Mouse (Mus musculus): ENCODE measurements around the gene Mapkbp1. TPM values are rescaled to one million over a fixed set of nuclear protein-coding genes. Genes with fewer than 3 reads are reported as not detected.
A peak's percentile ranks its signal among the peaks of the same experiment; 100 is the strongest.

Gene Mapkbp1
- polyA plus RNA-seq, 2 experiments = 0.15 to 1.1 TPM

DNA sequence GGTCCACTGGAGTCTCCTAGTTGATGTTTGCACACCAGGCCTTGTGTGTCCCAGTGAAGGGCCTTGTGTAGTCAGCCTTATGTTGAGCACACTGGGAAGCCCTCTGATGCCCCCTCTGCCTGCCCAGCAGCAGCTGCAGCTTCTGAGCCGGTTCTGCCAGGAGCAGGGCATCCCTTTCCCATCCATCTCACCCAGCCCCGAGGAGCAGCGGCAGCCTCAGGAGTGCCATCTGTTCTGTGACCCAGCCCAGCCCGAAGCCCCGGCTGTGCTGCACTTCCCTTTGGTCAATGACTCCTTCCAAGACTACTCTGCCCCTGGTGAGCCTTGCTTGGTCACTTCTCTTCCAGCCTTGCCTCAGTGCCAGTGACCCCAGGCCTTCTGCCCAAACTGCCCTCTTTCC is 68.5 kb downstream of the Mapkbp1 start:
- no peaks in the 10 kb centered on the region for H3K9me3 ChIP-seq (ENCODE audit: control insufficient read depth, low read length)
- H3K4me1 ChIP-seq (replicated peaks; ENCODE audit: control insufficient read depth in 2 of 2, insufficient read depth in 2 of 2, low read length in 1 of 2) = no peaks in the 10 kb centered on the region
- no peak for DNase-seq (ENCODE audit: low read depth in 3 of 3, low spot score in 3 of 3)
- H3K27ac ChIP-seq = no peak overlapping the region
- no peak for ATAC-seq (ENCODE audit: insufficient read depth)
- no peaks in the 10 kb centered on the region for H3K27me3 ChIP-seq (ENCODE audit: control insufficient read depth, insufficient read depth, low read length)
- WGBS (ENCODE audit: insufficient replicate concordance) = 80% methylated on average over 5 of the region's 5 CpGs
- H3K4me3 ChIP-seq (ENCODE audit: insufficient read depth in 1 of 2, low read depth in 2 of 2, low read length in 2 of 2) = no peak overlapping the region
- TF ChIP-seq EP300 (IDR thresholded peaks at IDR 0.05; ENCODE audit: low read depth) (no peak), CTCF (IDR thresholded peaks at IDR 0.05; ENCODE audit: low read depth) (no peak)
- H3K36me3 ChIP-seq (replicated peaks; ENCODE audit: control insufficient read depth, insufficient read depth, low read depth) = no peaks in the 10 kb centered on the region
- H3K4me2 ChIP-seq (ENCODE audit: low read depth) = no peak overlapping the region
- no peak overlapping the region for H3K9ac ChIP-seq (replicated peaks)

DNA sequence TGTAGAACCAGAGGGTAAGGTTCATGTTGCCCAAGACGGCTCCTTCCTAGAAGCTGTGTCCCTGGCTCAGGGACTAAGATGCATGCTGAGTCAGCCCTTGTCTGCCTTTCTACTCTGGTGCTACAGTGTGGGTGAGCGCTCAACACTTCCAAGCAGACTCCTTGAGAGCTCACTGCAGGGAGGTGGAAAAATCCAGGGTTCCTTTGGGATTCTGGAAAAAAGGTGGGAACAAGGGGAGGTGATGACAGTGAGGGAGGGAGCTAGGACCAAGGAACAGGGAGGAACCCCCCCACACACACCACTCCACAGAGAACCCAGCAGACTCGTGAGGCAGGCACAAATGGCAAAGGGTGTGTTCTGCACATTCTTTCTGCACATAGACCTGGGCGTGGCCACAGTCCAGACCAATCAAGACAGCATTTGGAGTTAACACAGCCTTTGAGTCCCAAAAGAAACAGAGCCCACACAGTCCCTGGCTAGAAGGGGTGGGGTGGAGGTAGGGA is 71.7 kb downstream of the Mapkbp1 start:
- Histone ChIP-seq H3K4me1 (replicated peaks; ENCODE audit: control insufficient read depth in 2 of 2, insufficient read depth in 2 of 2, low read length in 1 of 2) (no peaks in the 10 kb centered on the region), H3K9ac (replicated peaks) (no peak overlapping the region), H3K4me2 (ENCODE audit: low read depth) (no peak overlapping the region), H3K4me3 (ENCODE audit: insufficient read depth in 1 of 2, low read depth in 2 of 2, low read length in 2 of 2) (no peak overlapping the region), H3K27ac (no peak overlapping the region), H3K36me3 (replicated peaks; ENCODE audit: control insufficient read depth, insufficient read depth, low read depth) (no peaks in the 10 kb centered on the region), H3K9me3 (ENCODE audit: control insufficient read depth, low read length) (no peaks in the 10 kb centered on the region), H3K27me3 (ENCODE audit: control insufficient read depth, insufficient read depth, low read length) (no peaks in the 10 kb centered on the region)
- DNase-seq (ENCODE audit: low read depth in 3 of 3, low spot score in 3 of 3) (no peak), ATAC-seq (ENCODE audit: insufficient read depth) (peak; percentile 33; the same call in 1 of the 2 replicates)
- TF ChIP-seq EP300 (IDR thresholded peaks at IDR 0.05; ENCODE audit: low read depth) (no peak), CTCF (IDR thresholded peaks at IDR 0.05; ENCODE audit: low read depth) (no peak)
- 41% methylated on average over 4 of the region's 4 CpGs for WGBS (ENCODE audit: insufficient replicate concordance)

DNA sequence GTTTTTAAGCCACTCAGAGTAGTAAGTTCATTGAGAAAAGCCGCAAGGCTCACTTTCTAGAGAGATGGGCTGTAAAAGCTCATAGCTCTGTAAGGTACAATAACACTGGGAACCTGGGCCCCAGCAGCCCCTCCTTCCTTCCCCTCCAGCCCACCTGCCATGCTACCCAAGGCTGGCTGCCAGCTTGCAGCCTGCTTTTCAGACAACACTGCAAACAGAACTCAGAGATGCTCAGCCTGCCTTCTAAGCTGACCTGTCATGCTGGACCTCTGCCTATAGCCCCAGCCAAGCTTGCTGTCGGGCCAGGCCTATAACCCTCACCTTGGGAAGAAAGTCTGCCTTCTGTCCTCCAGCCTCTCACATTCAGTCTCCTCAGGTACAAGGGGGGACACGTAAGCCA is 72.2 kb downstream of the Mapkbp1 start:
- Histone ChIP-seq H3K27ac (no peak overlapping the region), H3K27me3 (ENCODE audit: control insufficient read depth, insufficient read depth, low read length) (no peaks in the 10 kb centered on the region), H3K4me3 (ENCODE audit: insufficient read depth in 1 of 2, low read depth in 2 of 2, low read length in 2 of 2) (no peak overlapping the region), H3K9ac (replicated peaks) (no peak overlapping the region), H3K9me3 (ENCODE audit: control insufficient read depth, low read length) (no peaks in the 10 kb centered on the region), H3K4me1 (replicated peaks; ENCODE audit: control insufficient read depth in 2 of 2, insufficient read depth in 2 of 2, low read length in 1 of 2) (no peaks in the 10 kb centered on the region), H3K4me2 (ENCODE audit: low read depth) (no peak overlapping the region), H3K36me3 (replicated peaks; ENCODE audit: control insufficient read depth, insufficient read depth, low read depth) (no peaks in the 10 kb centered on the region)
- DNase-seq (ENCODE audit: low read depth in 3 of 3, low spot score in 3 of 3) = no peak
- 59% methylated on average over 3 of the region's 3 CpGs for WGBS (ENCODE audit: insufficient replicate concordance)
- ATAC-seq (ENCODE audit: insufficient read depth) = no peak
- no peak for TF ChIP-seq EP300 (IDR thresholded peaks at IDR 0.05; ENCODE audit: low read depth)
- TF ChIP-seq CTCF (IDR thresholded peaks at IDR 0.05; ENCODE audit: low read depth) = no peak

DNA sequence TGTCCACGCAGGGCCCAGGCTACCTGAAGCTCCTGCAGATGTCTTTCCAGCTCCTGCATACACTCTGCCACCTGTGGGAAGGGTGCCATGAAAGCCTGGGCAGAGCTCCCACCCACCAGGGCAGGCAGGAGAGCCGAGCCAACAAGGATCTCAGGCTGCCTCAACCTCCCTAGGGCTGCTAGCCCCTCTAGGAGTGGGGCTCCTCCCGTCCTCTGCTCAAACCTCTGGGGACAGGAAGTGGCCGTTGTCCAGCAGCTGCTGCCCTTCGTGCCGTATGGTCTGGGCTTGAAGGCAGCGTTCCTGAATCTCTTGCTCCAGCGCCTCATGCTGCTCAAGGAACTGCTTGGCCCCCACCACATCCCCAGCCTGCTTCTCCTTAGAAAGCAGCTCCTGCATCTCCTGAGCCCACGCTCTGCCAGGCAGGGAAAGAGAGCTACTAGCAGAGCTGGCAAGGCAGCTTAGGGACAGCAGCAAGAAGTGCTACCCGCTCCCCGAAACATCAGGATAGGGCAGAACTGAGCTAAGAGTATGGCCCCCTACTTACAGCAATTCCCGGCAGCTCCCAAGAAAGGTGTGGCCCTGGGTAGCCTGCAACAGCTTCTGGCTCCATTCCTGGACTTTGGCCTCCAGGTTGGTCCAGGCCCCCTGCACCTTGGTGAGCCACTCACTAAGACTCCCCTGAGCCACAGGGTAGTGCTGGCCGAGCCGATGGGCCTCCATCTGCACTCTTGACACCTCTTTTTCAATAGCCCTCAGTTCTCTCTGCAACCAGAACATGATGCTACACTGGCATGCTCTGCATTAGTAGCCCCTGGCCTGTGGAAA is 74.2 kb downstream of the Mapkbp1 start:
- DNase-seq (ENCODE audit: low read depth in 3 of 3, low spot score in 3 of 3) (no peak), ATAC-seq (ENCODE audit: insufficient read depth) (no peak)
- Histone ChIP-seq H3K4me1 (replicated peaks; ENCODE audit: control insufficient read depth in 2 of 2, insufficient read depth in 2 of 2, low read length in 1 of 2) (no peaks in the 10 kb centered on the region), H3K4me3 (ENCODE audit: insufficient read depth in 1 of 2, low read depth in 2 of 2, low read length in 2 of 2) (no peak overlapping the region), H3K27me3 (ENCODE audit: control insufficient read depth, insufficient read depth, low read length) (no peaks in the 10 kb centered on the region), H3K27ac (no peak overlapping the region), H3K9me3 (ENCODE audit: control insufficient read depth, low read length) (no peaks in the 10 kb centered on the region), H3K9ac (replicated peaks) (no peak overlapping the region), H3K4me2 (ENCODE audit: low read depth) (no peak overlapping the region), H3K36me3 (replicated peaks; ENCODE audit: control insufficient read depth, insufficient read depth, low read depth) (no peaks in the 10 kb centered on the region)
- TF ChIP-seq CTCF (IDR thresholded peaks at IDR 0.05; ENCODE audit: low read depth) = no peak
- no peak for TF ChIP-seq EP300 (IDR thresholded peaks at IDR 0.05; ENCODE audit: low read depth)
- WGBS (ENCODE audit: insufficient replicate concordance) = 50% methylated on average over 14 of the region's 14 CpGs

DNA sequence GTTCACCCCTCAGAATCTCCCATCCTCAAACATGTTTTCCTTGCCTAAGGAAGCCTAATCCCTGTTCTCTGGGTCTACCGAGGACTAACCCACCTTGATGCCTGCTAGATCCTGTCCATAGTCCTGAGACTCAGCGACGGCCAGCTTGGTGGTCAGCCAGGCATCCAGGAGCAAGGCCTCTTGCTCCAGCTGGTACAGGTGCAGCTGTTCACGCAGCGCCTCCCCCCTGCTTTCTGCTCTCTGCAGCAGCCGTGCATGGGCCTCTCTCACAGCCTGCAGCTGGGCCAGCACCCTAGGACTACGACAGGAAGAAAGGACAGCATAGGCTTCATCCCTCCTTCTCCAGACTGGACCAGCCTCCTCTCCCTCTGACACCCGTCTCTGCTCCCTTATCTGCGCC is 75.7 kb downstream of the Mapkbp1 start:
- DNase-seq (ENCODE audit: low read depth in 3 of 3, low spot score in 3 of 3) = no peak
- Histone ChIP-seq H3K9ac (replicated peaks) (no peak overlapping the region), H3K4me3 (ENCODE audit: insufficient read depth in 1 of 2, low read depth in 2 of 2, low read length in 2 of 2) (no peak overlapping the region), H3K36me3 (replicated peaks; ENCODE audit: control insufficient read depth, insufficient read depth, low read depth) (no peaks in the 10 kb centered on the region), H3K27me3 (ENCODE audit: control insufficient read depth, insufficient read depth, low read length) (no peaks in the 10 kb centered on the region), H3K27ac (no peak overlapping the region), H3K9me3 (ENCODE audit: control insufficient read depth, low read length) (no peaks in the 10 kb centered on the region), H3K4me2 (ENCODE audit: low read depth) (no peak overlapping the region), H3K4me1 (replicated peaks; ENCODE audit: control insufficient read depth in 2 of 2, insufficient read depth in 2 of 2, low read length in 1 of 2) (no peaks in the 10 kb centered on the region)
- TF ChIP-seq EP300 (IDR thresholded peaks at IDR 0.05; ENCODE audit: low read depth) (no peak), CTCF (IDR thresholded peaks at IDR 0.05; ENCODE audit: low read depth) (no peak)
- ATAC-seq (ENCODE audit: insufficient read depth) = no peak
- 68% methylated on average over 9 of the region's 9 CpGs for WGBS (ENCODE audit: insufficient replicate concordance)

Measured in liver, embryonic 14.5 days (tissue).